Mouse (Mus musculus) lung, postnatal 14 days (tissue): ENCODE data around the gene Gm11020.
A peak's percentile ranks its signal among the peaks of the same experiment; 100 is the strongest.

ENCODE experiments used
- DNase-seq: peaks from one replicate; pipeline ENCODE4 v3.0.0; 2021

Gene Gm11020

DNA sequence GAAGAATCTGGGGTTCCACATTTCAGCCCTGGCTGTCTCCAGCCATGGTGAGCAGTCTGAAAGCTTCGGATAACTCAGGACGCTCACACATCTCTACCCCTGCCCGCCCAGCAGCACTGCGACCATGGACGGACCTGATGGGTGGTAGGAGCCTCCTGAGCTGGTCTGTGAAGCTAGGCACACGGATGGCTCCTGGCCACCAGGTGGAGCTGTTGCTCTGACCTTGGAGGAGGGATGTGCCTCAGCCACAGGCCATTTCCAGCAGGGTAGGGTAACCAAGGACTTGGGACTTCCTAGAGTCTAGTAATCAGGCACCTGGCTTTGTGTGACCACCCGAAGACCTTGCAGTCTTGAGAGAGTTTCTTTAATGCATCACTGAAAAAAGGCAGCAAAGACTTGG lies 22.6 kb downstream of the Gm11020 start:
- peak; percentile 92 for DNase-seq

DNA sequence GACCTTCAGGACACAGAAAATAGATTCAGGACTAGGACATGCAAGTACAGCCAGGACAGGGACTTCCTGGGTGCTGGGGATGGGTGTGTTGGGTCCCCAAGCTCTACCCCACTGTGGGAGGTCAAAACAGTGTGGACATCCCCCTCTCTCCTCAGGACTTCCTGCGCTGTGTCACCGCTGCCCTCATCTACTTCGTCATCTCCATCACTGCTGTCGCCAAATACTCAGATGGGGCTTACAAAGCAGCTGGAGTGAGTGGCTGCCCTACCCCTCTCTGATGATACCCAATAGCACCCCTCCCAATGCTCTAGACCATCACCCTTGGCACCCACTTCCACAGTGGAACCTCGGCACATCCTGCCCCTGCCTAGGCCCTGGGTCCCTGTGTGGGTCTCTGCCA lies 23.3 kb downstream of the Gm11020 start:
- DNase-seq: no peak

DNA sequence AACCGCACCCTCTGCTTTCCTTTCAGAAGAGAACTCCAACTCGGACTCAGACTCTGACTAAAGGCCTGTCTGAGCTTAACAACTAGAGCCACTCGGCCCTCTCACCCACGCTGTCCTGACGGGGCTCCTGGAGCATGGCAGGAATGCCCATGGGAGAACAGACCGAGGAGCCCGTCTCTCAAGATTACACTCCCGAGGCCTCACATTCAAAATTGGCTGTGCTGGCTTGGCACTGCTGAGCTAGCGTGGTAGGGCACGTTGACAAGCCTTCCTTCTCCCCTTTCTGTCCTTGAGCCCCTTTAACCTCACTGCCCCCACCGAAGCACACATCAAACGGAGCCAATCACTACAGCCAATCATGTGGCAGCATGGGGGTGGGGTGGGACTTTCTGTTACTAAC lies 25.3 kb downstream of the Gm11020 start:
- DNase-seq: no peak

DNA sequence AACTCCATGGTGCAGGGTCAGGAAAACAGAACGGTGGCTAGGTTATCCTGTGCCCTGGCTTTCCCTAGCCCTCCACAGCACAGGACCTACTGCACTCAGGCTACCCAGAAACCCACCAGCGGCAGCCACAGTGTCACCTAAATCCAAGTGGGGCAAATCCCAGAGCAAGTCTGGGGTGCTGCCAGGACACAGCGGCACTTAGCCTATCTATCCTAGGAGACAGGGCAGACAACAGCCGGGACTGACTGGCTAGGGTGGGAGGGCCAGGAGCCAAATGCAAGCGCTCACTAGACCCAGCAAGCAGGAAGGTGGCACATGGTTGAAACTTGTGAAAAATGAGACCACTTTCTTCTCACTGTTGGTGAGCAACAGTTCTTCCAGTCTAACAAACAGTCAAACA lies 27.6 kb downstream of the Gm11020 start:
- no peak for DNase-seq

DNA sequence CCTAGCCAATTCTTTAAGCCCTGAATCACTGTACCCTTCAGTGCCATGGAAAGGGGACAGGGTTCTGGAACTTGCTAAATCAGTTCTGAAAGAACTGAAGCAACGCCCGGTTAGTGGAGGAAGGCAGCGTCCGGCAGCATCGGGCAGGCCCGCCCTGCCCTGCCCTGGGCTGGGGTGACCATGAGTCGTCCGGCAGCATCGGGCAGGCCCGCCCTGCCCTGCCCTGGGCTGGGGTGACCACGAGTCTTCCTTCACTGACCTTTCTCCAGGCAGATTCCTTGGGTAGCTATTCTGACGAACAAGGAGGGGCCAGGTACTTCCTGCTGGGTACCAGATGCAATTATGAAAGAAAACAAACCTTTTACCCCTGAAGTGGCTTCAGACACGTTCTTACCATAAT lies 28.7 kb downstream of the Gm11020 start:
- no peak for DNase-seq

DNA sequence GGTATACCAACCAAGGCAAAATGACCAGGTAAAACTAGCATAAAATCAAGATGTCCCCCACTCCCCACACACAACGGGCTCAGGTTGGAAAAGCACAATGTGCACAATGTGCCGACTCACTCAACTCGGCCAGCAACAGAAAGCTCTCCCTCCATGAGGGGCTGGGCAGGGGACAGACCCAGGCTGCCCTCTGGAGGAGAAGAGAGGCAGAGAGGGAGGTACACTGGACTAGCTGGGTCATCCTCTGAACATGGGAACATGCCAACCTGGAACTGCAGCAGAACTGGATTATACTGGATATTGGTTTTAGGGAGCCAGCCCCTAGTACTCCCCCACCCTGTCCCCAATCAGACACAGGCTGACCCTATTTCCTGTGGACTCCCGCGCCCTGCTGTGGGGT lies 31.8 kb downstream of the Gm11020 start:
- DNase-seq: no peak

DNA sequence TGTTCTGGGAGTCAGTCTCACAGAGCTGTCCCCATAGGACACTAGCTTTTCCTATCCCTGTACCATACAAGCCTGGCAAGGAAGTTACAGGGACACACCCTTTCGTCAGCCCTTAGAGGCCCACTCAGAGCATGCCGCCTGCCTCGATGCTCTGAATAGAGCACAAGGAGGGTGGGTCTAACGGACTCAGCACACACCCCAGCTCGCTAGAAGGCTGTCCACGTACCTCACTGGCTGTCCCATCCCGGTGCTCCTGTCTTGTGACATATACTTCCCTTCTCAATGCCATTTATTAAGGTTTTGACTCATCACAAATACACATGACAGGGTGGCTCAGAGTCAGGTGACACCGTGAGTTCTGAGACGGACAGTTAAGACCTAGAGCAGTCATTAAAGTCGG lies 33.1 kb downstream of the Gm11020 start:
- no peak for DNase-seq

DNA sequence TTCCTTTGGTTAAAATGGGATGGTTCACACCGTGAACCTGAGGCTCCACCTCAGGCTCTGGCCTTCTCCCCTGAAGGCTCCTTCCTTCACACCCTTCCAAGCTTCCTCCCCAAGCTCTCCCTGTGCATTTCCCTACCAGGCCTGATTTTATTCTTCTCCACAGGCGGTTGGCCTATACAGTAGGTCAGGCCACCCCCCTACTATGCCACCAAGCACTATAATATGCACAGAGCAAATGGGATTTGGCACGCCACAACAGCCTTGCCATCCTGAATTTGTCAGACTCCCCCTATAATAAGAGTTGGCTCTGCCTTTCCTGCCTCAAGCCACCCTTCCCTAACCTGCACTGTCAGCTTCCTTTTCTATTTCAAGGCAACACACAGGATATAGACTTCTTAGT lies 37.3 kb downstream of the Gm11020 start:
- DNase-seq: no peak

DNA sequence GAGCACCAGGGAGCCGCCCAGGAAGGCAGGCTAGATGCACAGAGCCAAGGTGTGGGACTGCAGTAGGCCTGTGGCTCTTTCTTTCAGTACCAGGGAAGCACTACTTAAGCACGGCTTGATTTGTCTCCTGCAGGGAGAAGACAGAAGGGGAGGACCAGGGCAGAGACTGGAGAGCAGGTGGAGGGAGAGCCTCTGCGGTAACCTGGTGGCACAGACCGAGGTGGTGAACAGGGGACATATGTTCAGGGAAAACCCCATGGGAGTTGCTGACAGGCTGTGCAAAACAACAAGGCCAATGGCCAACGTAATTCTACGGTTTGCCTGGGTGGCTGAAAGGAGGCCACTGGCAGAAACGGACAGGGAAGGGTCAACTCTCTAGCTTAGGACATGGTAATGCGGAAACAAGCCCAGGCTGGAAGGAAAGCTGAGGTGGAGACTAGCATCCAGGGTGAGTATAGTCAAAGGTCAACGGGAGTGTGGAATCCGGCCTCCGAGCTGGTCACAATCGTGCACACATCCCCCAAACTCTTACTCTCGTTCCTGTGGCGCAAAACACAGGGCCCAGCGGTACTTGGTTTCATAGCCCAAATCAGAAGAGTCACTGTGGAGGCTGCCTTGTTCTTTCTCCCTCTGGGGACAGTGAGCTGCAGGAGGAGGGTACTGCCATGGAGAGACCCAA lies 38.5 kb downstream of the Gm11020 start:
- DNase-seq: no peak

DNA sequence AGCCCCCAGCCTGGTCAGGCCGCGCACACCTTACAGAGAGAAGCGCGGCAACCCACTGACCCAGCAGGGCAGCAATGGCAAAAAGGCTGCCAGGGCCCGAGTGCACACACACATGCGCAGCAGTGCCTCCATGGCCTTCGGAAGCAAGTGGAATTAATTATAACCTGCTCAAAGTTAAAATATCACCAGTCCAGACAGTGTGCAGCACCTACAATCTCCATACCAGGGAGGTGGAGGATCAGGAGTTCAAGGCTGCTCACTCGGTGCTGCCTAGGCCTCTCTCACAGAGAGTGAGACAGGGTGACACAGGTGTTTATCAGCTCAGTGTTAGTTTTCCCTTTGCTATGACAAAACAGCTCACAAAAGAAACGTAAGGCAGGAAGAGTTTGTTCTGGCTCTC lies 44.3 kb downstream of the Gm11020 start:
- no peak for DNase-seq

DNA sequence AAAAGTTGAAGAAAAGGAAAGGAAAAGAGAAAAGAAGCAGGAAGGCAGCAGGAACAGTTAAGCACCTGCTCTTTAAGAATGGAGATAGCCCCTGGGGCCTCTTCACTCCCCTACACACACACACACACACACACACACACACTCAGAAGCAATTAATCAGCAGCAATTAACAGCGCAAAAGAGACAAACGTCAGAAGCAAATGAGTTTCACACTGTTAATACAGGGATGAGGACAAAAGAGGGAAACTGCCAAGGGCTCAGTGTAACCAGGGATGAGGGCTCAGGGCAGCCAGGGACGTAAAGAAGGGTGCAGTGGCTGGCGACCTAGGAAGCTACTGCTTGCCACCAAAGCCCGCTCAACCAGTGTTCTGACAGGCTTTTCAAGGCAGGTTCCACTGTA lies 46.0 kb downstream of the Gm11020 start:
- DNase-seq: no peak

DNA sequence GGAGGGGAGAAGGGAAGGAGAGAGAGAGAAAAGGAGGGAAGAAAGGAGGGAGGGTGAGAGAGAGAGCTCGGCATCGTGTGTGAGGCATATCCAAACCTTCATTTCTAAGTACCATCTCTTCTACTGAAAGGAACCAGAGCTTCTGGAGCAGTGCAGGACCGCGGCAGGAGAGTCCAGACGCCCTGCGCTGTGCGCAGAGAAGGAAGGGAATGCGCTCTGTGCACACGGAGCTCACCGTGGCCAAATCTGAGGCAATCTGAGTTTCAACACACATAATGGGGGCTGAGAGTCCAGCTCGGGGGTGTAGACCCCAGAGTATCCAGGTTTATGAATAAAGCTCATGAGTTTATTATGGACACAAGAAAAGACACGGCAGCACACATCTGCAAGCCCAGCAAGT lies 48.2 kb downstream of the Gm11020 start:
- DNase-seq: no peak

DNA sequence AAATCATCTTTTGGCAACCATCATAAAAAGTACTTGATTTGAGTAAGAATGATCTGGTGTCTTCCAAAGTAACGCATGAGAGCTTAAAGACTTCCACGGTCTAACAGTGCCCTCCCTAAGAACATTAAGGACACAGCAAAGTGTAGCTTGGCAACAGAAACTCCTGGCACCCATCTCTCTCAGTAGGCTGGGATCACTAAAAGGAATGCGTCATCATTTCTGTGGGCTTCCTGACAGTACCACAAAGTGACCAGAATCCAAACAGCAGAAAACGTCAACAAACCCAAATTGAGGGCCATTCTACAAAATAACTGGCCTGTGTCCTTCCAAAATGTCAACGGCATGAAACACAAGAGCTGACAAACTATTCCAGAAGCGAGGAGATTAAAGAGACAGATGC lies 48.7 kb downstream of the Gm11020 start:
- DNase-seq: peak; percentile 18

DNA sequence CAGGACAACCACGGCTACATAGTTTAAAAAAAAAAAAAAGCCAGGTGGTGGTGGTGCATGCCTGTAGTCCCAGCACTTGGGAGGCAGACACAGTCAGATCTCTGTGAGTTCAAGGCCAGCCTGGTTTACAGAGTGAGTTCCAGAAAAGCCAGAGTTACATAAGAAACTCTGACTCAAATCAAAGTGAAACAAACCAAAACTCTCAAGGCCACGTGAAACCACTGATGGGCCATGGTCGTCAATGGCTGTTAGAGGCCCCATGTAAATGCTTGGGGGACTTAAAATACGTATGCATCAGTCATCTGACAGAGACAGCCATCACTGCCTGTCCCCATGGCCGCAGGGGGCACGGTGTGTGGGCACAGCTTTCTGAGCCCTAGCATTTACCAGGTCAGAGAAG lies 49.8 kb downstream of the Gm11020 start:
- no peak for DNase-seq
